Mouse (Mus musculus) gastrocnemius, postnatal 25 days (tissue): ENCODE data around the gene Tnrc6b. TPM values are rescaled to one million over a fixed set of nuclear protein-coding genes. Genes with fewer than 3 reads are reported as not detected.

Experiments
- DNase-seq: peaks from one replicate; pipeline ENCODE4 v3.0.0; 2022
- total RNA-seq, 2 experiments: library from RNA; stranded (reverse); gene quantifications; 1 replicate in 1 of 2; 2 replicates in 1 of 2; pipeline ENCODE4 v1.2.3; 2021

Gene Tnrc6b
- total RNA-seq, 2 experiments from 2014 or later = 43.2 to 43.7 TPM

GRCm38 (mm10) chr15:80736553-80736952 is 25.4 kb downstream of the Tnrc6b start:
- DNase-seq = no peak

GRCm38 (mm10) chr15:80738244-80738643 is 27.1 kb downstream of the Tnrc6b start:
- no peak for DNase-seq

- no peak for DNase-seq
These were observed 28.9 kb downstream of the Tnrc6b start for GRCm38 (mm10) chr15:80739972-80740371.

- DNase-seq = no peak
These were observed 30.7 kb downstream of the Tnrc6b start for GRCm38 (mm10) chr15:80741836-80742235.

- DNase-seq = no peak
These were observed 31.9 kb downstream of the Tnrc6b start for GRCm38 (mm10) chr15:80742991-80743474.

- DNase-seq = no peak
These were observed 32.5 kb downstream of the Tnrc6b start for GRCm38 (mm10) chr15:80743606-80744005.

GRCm38 (mm10) chr15:80744667-80745422 is 33.7 kb downstream of the Tnrc6b start:
- DNase-seq = no peak

- DNase-seq = no peak
These were observed 37.9 kb downstream of the Tnrc6b start for GRCm38 (mm10) chr15:80748979-80749378.

- DNase-seq = peak; percentile 23
These were observed 42.2 kb downstream of the Tnrc6b start for GRCm38 (mm10) chr15:80753351-80753750.

- no peak for DNase-seq
These were observed 43.0 kb downstream of the Tnrc6b start for GRCm38 (mm10) chr15:80754103-80754502.

GRCm38 (mm10) chr15:80759451-80759850 is 48.3 kb downstream of the Tnrc6b start:
- DNase-seq = no peak

- no peak for DNase-seq
These were observed 49.4 kb downstream of the Tnrc6b start for GRCm38 (mm10) chr15:80760504-80760903.

- DNase-seq = no peak
These were observed 49.8 kb downstream of the Tnrc6b start for GRCm38 (mm10) chr15:80760935-80761334.

GRCm38 (mm10) chr15:80762621-80763020 is 51.5 kb downstream of the Tnrc6b start:
- no peak for DNase-seq

GRCm38 (mm10) chr15:80764666-80765065 is 53.6 kb downstream of the Tnrc6b start:
- DNase-seq = no peak

- peak; percentile 86 for DNase-seq
These were observed 54.3 kb downstream of the Tnrc6b start for GRCm38 (mm10) chr15:80765381-80765780.

- no peak for DNase-seq
These were observed 57.1 kb downstream of the Tnrc6b start for GRCm38 (mm10) chr15:80768216-80768615.

- DNase-seq = no peak
These were observed 60.9 kb downstream of the Tnrc6b start for GRCm38 (mm10) chr15:80771926-80772441.

- DNase-seq = no peak
These were observed 63.6 kb downstream of the Tnrc6b start for GRCm38 (mm10) chr15:80774666-80775065.

- no peak for DNase-seq
These were observed 67.9 kb downstream of the Tnrc6b start for GRCm38 (mm10) chr15:80779006-80779405.

GRCm38 (mm10) chr15:80780154-80780751 is 69.1 kb downstream of the Tnrc6b start:
- DNase-seq = no peak

GRCm38 (mm10) chr15:80781218-80781806 is 70.2 kb downstream of the Tnrc6b start:
- no peak for DNase-seq

- peak; percentile 47 for DNase-seq
These were observed 73.4 kb downstream of the Tnrc6b start for GRCm38 (mm10) chr15:80784553-80784971.
